Mouse (Mus musculus) heart, postnatal 25 days (tissue): Measurements from ENCODE around the gene Btnl1. TPM values are rescaled to one million over a fixed set of nuclear protein-coding genes. Genes with fewer than 3 reads are reported as not detected.

Experiments used
- DNase-seq: peaks from one replicate; pipeline ENCODE4 v3.0.0; 2022; ENCODE audit warnings: low spot score
- intact Hi-C: fragments of 180-260 bp; cut with DNase I; formaldehyde crosslinking; loops from one replicate; pipeline ENCODE4 v1.15.1; 2025
- total RNA-seq, 2 experiments: library from RNA; stranded (reverse); gene quantifications; 2 replicates each; pipeline ENCODE4 v1.2.3; 2021

Gene Btnl1
- not detected for total RNA-seq

DNA sequence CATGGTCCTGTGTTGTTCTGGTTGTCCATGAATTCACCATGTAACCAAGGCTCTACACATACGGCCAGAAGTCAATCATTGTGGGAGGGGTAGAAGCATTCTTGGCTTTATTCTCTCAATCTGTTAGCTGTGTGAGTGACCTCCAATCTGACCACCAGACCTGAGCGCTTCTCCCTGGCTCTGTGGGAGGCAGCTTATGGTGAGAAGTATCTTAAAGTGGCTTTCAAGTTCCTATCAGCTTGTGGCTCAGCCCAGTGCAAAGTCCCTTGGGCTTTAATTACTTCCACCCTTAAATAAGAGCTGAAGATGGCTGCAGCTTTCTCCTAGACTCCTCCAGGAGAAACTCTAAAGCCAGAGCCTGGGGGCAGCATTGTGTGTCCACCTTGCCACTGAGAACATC, at the start of gene Btnl1:
TSS of gene Btnl1 (plus strand) at position 286 of the 400 bp plus-strand sequence.
- no peak for DNase-seq
- intact Hi-C loops, result no loop called here

DNA sequence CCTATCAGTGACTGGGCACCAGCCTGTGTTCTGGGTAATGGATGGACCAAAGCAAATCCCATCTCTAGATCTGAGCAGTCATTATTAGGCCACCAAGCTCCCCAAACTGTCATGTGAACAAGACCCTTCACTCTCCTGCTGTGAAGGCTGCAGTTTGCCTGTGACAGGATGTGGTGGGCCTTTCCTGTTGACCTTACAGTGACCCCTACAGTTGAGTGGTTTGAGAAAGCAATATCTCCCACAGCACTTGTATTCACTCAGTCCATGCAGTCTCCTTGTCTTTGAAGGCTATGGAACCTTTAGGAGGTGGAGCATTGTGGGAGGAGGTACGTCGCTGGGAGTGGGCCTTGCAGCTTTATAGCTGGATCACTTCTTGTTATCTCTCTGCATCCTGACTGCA, 47.1 kb upstream of the Btnl1 start:
- intact Hi-C loops, result no loop called here
- no peak for DNase-seq

DNA sequence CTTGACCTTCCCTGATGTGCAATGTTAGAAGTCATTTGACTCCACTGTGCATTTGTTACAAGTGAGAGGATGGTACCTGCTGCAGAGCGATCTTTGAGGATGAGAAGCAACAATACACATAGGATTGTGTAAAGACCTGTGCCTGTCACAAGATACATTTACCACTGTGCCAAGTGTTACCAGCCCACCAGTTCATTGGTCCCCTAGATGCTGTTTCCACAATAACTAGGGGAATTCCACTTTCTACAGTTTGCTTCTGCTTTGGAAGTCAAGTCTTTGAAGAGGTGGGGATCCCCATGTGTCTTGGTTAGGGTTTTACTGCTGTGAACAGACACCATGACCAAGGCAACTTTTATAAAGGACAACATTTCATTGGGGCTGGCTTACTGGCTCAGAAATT, 45.7 kb upstream of the Btnl1 start:
- intact Hi-C loops, result no loop called here
- DNase-seq, result no peak

DNA sequence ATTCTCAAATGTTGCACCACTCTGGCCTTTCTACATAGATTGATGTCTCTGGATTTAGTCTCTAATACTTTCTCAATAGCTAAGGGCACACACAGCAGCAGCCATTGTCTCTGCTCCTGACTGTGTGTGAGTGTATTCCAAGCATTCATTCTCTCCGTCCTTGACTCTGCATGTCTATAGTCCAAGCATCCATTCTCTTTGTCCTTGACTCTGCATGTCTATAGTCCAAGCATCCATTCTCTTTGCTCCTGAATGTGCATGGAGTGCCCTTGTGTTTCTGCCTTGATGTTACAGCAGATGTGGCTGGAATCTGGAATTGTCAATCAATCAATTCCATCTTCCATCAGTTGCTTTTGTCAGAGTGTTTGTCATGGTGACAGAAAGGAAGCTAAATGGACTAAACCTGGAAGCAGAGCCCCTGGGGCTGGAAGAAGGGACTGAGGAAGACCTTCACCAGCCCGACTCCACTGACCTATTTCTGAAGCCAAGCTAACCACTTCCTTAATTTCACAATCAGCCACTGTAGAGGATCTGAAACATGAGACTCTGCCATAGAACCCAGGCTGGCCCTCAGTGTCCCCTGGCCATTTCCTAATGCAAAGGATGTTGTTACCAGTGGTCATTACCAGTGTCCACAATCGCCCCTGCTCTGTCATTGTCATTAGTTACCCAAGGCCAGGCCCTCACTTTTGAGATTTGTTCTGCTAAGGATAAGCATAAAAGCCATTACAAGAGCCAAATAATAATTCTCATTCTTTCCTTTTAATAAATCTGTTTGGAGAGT, 36.1 kb upstream of the Btnl1 start:
- intact Hi-C loops, result no loop called here
- DNase-seq, result no peak

DNA sequence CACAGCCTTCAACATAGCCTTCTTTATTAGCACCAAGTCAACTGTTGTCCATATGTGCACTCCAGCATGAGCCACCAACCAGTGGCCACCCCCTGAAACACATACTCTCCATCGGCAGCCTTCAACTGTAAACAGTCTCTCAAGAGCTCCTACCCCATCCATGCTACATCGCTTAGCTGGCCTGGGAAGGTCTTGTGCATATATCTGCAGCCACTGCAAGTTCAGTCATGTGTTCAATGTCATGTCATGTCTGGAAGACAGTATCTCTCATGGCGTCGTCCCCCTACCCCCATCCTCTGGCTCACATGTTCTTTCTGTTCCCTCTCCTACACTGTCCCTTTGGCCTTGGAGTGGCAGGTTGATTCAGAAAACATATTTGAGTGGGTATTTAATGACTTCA, 32.0 kb upstream of the Btnl1 start:
- intact Hi-C loops, result no loop called here
- no peak for DNase-seq

DNA sequence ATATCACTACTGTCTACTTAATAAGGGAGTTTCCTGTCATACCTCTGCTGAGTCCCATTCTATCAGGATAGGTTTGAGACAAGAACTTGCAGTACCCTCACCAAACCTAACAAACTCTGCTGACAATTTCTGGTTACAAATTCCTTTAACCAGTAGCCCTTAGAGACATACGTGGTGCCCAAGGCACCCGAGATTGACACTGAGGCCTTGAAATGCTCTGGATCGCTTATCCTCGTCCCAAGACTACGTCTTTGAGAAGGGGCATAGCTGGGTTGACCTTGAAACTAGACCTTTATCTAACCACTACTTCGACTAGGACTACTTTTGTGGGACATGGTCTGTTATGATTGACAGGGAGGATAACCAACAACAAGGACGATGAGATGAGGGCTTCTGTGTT, 31.4 kb upstream of the Btnl1 start:
- no peak for DNase-seq
- intact Hi-C loops, result no loop called here

DNA sequence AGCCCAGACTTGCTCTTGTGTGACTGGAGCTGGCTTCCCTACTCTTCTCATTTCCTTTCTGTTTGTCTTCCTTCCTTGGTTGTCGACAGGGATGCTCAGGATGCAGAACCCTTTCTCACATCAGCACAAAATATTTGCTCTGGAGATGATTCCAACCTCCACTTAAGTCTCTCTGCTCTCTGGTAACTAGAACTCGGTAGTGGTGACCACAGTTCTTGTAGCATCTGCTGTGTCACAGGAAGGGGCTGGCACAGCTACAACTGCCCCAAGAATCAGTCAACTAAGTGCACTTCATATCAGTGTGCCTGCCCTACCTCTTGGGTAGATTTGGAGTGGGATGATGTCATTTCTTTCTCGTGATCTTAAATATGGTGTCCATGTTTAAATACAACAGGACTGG, 30.9 kb upstream of the Btnl1 start:
- intact Hi-C loops, result no loop called here
- no peak for DNase-seq

DNA sequence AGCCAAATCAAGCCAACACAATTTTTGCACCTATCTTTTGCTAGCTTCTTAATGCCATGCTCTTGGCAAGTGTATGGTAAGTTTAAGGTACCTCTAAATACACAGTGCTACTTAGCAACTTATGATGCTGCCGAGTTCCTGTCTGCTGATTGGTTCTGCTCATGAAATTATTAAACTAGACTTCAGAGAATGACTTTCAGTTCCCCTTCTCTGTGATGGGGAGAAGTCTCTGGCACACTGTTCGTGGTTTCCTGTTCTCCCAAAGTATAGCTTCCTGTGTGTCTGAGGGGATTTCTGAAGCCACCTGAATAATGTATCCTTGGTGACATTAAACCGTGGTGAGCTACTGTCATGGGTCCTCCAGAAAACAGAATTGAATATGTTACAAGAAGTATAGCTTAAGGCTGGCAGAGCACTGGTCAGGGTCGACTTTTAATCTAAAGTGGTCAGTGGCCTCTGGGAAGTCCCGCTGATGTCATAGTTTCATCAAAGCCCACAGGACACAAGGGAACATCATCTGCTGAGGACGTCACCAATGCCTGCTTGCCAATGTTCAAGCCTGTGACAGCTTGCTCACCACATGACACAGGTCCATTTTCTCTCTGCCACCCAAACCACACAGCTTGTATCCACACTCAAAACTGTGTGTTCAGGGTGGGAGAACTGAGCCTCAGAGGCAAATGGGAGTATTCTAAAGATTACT, 29.2 kb upstream of the Btnl1 start:
- DNase-seq, result no peak
- intact Hi-C loops, result no loop called here

DNA sequence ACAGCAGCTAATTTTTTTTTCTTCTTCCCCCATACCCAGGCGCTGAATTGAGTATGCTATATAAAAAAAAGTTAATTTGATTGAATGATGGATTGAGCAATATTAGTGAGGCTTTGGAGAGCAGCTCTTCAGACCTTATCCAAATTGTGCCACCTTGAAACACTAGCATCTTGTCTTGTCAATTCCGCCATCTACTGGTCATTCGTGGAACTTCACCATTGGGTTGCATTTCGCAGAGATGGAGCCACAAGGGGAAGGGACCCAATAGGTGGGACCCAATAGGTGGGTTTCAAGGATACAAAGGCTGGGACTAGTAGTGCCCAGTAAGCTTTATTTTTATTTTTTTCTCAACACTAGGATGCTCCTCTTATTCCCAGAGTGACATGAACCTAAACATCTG, 27.5 kb upstream of the Btnl1 start:
- intact Hi-C loops, result loop anchor here (1.0 kb wide), 1 partner anchor 99 kb away; no protein-coding TSS in a partner anchor
- DNase-seq, result peak; percentile 14

DNA sequence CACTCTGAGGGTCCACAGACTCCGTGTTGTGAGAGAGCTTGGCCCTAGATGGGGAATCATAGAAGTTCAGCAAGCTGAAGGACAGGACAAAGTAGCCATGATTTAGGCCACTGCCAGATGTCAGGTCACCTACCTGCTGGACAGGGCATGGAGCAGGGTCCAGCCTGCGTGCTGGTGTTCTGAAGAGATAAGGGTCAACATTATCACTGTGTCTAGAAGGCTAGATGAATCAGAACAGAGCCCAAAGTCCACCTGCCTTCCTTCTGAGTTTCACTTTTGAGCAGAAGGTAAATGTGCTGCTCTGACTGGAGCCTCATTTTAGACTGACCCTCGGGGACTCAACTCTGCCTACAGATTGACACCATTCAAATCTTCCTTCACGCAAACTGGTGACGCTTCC, 22.4 kb upstream of the Btnl1 start, which contains the start of gene Btnl2:
TSS of gene Btnl2 (plus strand) at position 284 of the 400 bp plus-strand sequence.
- intact Hi-C loops, result loop anchor here (5.0 kb wide), 1 partner anchor 182 kb away; no protein-coding TSS in a partner anchor
- no peak for DNase-seq

DNA sequence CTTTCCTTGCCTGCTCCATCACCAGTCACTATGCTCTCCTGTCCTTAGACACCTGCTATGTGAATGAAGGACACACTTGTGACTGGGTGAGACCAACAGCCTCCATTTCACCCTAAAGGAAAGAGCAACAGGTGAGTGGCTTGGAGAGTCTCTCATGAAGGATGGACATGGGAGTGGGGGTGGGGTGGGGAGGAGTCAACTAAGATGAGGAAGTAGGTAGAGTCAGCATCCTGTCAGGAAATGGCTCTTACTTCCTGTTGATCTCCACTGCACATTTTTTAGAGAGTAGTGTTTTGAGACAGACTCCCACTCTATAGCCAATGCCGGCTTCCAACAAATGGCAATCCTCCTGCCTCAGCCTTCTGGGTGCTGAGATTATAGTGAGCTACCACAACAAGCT, 22.0 kb upstream of the Btnl1 start:
- intact Hi-C loops, result loop anchor here (5.0 kb wide), 1 partner anchor 183 kb away; no protein-coding TSS in a partner anchor
- no peak for DNase-seq

DNA sequence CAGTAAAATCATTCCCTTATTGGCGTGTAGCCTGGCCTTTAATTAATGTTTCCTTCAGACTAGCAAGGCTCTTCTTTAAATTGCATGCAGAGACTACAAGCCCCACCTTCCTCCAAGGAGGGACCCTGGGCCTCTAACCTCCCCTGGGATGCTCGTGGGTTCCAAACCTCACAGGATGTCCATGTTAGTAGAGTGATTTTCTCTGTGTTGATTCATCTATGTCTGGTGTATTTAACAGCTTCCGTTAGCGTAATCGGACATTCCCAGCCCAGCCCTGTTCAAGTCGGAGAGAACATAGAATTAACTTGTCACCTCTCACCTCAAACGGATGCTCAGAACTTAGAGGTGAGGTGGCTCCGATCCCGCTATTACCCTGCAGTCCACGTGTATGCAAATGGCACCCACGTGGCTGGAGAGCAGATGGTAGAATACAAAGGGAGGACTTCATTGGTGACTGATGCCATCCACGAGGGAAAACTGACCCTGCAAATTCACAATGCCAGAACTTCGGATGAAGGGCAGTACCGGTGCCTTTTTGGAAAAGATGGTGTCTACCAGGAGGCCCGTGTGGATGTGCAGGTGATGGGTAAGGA, 13.9 kb upstream of the Btnl1 start:
- intact Hi-C loops, result no loop called here
- no peak for DNase-seq

DNA sequence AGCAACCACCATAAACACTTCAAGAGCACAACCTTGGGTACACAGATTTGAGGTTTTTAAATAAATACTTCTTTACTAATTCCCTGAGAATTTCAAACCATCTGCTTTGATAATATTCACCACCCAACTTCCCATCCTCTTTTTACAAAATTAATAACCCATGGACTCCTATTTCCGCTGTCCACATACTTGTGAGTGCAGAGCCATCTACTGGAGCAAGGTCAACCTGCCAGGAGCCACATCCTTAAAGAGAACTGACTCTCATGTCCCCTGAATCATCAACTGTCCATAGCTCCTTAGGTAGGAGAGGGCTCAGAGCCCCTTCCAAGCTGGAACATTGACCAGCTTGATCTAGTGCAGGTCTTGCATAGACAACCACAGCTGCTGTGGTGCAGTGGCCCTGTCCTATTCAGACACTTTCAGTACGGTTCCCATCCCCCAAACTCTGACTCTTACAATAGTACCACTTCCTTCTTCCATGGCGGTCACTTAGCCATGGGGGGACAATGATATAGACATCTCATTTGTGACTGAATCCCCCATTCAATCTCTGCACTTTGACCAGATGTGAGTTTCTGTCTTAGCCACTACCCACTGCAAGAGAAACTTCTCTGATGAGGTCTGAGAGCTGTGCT, 13.1 kb upstream of the Btnl1 start:
- no peak for DNase-seq
- intact Hi-C loops, result no loop called here

DNA sequence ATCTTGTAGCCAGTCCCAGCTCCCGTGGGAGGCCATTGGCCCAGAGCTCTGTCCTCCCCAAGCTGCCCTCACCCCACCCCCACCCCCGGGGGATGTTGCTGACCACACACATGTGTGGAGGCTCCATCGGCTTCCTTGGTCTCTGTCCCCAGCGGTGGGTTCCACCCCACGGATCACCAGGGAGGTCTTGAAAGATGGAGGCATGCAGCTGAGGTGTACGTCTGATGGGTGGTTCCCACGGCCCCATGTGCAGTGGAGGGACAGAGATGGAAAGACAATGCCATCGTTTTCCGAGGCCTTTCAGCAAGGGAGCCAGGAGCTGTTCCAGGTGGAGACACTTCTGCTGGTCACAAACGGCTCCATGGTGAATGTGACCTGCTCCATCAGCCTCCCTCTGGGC, 11.9 kb upstream of the Btnl1 start:
- intact Hi-C loops, result no loop called here
- no peak for DNase-seq

DNA sequence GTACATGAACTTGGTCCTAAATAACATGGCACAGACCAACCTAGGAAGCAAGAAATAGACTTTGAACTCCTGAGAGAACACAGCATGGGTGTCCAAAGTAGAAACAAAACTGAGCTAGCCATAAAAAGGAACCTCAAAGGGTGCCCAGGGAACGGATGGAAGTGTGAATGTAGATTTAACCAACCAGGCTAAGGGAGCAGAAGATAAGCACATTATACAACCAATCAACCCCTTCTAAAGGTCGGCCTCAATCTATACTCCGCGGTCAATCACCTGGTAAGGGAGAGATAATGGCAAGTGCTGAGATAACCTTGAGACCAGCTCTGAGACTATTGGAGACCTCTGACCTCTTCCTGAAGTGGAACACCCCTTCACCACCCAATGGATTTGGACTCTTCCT, 6.4 kb upstream of the Btnl1 start:
- intact Hi-C loops, result no loop called here

DNA sequence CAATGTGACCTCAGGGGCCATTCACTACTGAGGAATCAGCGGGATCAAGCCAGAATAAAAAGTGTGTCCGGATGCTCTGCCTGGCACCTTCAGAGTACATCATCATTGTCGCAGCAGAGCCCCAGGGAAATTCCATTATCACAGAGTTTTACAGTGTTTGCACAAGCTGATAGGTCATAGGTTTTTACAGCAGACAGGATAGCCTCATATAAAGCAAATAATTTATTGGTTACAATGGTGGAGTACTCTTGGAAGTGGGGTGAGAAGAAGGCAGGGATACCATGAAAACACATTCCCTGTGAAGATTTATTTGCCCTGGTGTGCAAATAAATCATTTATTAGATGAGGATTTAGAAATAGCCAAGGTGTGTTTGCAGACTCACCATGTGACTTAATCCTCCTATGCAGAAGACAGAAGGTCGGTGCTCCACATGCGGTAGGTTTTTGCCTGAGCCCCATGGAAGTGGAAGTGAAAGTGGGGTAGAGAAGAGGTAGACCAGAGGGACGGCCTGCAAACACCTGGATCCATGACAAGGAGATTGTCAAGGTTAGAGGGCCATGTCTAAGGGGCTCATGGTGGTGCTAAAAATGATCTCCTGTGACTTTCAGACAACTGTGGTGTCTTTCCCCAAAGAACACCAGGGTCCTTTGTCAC, 3.8 kb upstream of the Btnl1 start:
- no peak for DNase-seq
- intact Hi-C loops, result no loop called here

More for the DNA sequence above, 6.4 kb upstream of the Btnl1 start:
- no peak for DNase-seq

DNA sequence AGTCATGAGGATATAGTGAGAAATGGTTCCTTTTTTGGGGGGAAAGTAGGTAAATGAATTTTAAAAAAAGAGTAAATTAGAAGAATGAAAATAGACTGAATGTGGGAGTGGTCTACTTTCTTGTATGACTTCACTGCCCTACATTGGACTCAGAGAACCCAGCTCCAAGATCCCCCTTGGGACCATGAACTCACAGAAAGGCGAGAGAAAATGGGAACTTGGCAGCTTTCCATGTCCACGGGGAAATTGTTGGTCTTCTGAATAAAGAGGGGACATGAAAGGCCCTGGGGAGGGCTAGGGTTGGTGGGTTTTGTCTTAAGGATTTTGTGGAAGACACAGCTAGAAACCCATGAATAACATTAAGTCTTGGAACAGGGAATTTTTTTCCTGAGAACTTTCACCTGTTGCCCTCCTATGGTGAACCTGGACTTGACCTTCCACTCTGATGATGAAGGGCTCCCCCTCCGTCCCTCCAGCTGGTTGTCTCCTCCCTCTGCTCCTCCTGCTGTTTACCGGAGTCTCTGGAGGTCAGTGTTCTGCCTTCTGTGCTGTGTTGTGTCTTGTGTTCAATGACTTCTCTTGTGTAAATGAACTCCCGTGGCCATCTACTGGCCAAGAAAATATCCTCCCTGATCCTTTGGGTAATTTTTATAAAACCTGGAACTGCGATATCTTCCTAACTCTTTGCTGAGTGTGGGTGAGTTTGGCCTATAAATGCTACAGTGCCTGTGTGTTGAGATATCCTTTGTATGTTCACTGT, 698 bp downstream of the Btnl1 start:
- intact Hi-C loops, result no loop called here
- no peak for DNase-seq

DNA sequence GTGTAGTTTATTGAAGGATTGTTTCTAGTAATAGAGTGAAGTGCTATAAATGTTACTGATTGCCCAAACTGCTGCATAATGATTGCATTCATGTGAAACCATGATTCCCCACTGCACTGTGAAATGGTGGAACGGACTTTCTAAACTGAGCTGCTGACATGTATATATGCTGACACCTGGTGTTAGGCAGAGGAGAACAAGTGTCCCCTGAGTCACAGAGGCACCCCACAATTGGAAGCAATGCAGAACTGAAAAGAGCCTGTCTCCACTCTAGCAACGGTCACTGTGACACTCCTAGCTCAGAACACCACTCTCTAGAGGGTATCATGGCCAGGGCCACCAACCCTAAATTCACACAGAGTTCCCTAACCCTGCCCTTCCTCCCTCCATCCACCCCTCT, 1.8 kb downstream of the Btnl1 start:
- DNase-seq, result no peak
- intact Hi-C loops, result no loop called here

DNA sequence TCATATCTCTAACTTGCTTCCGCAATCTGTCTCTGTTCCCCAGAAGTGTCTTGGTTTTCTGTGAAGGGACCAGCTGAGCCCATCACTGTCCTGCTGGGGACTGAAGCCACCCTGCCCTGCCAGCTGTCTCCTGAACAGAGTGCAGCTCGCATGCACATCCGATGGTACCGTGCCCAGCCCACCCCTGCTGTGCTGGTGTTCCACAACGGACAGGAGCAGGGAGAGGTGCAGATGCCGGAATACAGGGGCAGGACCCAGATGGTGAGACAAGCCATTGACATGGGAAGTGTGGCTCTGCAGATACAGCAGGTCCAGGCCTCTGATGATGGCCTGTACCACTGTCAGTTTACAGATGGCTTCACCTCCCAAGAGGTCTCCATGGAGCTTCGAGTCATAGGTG, 2.5 kb downstream of the Btnl1 start:
- intact Hi-C loops, result no loop called here
- no peak for DNase-seq
